Mouse (Mus musculus) bone marrow macrophage, adult 2 months (primary cell): ENCODE data around the gene Fam169b.

Experiments
- CTCF ChIP-seq: IDR thresholded peaks from 2 replicates; pipeline ENCODE4 v1.5.1; 2012; ENCODE audit warnings: low read depth, mild to moderate bottlenecking, low read length, moderate library complexity
- POLR2A ChIP-seq: IDR thresholded peaks from 2 replicates; pipeline ENCODE4 v1.6.1; 2012; ENCODE audit warnings: mild to moderate bottlenecking, low read depth, low read length, borderline replicate concordance

- TF ChIP-seq CTCF: no peak
- TF ChIP-seq POLR2A: no peak
These were observed 122.2 kb downstream of the Fam169b start for GRCm38 (mm10) chr7:68395707-68396333.
